Comparison of ENCODE assay signal across 1 mouse cellular context in the genomic region with DNA sequence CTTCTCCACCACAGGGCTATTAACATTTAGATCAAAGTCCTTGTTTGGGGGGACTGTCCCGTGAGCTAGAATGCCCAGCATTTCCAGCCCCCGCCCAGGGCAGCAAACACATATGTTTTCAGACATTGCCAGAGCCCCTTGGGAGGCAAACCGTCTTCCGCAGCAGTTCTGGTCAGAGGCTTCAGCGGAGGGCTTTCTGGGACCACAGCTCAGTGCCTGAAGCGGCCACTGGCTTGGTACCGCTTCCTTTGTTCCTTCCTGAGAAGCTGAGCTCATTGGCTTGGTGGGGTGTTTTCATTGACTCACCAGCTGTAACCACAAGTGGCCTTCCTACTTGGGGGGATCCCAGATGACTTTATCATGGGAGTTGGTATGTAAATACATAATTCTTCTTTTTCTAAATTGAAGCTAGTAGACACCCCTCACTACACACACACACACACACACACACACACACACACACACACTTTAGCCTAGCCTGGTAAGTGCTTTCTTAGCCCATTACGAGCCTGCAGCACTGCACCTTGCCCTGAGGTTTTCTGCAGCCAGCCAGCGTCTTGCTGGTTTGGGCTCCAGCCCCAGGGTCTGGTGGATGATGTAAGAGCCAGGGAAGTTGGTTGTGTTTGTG.
A peak's percentile ranks its signal among the peaks of the same experiment; 100 is the strongest.
TF ChIP-seq lines count a peak whose summit lies in the region.

No protein-coding gene starts in this region.

TF ChIP-seq in CH12.LX, 34 proteins besides CTCF, POLR2A, EP300 and RAD21 (continued from another document):
- TF ChIP-seq USF2 (conservative IDR thresholded peaks at IDR 0.05; ENCODE audit: low read depth, low read length) (no peak), KAT2A (IDR thresholded peaks at IDR 0.05; ENCODE audit: insufficient replicate concordance, low read length) (0 out of 2 replicates have a peak, but pooled peaks have one; percentile 49), JUN (IDR thresholded peaks at IDR 0.05; ENCODE audit: insufficient read depth, low read depth, low read length) (peak; percentile 38; the same call in 1 of the 2 replicates), SMC3 (IDR thresholded peaks at IDR 0.05; ENCODE audit: low read depth, low read length) (no peak; the same call in 1 of the 2 replicates), UBTF (IDR thresholded peaks at IDR 0.05; ENCODE audit: low read depth, low read length) (peak; percentile 92; the same call in 1 of the 2 replicates), NELFE (IDR thresholded peaks at IDR 0.05; ENCODE audit: low read depth, low read length) (0 out of 2 replicates have a peak, but pooled peaks have one; percentile 19), MAZ (IDR thresholded peaks at IDR 0.05; ENCODE audit: low read depth, low read length) (peak; percentile 99), MAX (IDR thresholded peaks at IDR 0.05; ENCODE audit: low read length) (no peak; the same call in 1 of the 2 replicates), ZNF384 (IDR thresholded peaks at IDR 0.05; ENCODE audit: low read depth, low read length) (peak; percentile 34), MYC (IDR thresholded peaks at IDR 0.05; ENCODE audit: low read depth, low read length) (peak; percentile 18; the same call in 1 of the 2 replicates), RCOR1 (conservative IDR thresholded peaks at IDR 0.05; ENCODE audit: low read depth, low read length) (no peak), ETS1 (conservative IDR thresholded peaks at IDR 0.05; ENCODE audit: low read depth, low read length) (peak; percentile 96), SIN3A (IDR thresholded peaks at IDR 0.05; ENCODE audit: low read length) (peak; percentile 72; the same call in 1 of the 2 replicates), IRF4 (IDR thresholded peaks at IDR 0.05; ENCODE audit: low read depth, low read length) (peak; percentile 82), MEF2A (IDR thresholded peaks at IDR 0.05; ENCODE audit: borderline replicate concordance, low read depth, low read length) (peak; percentile 91), ZMIZ1 (IDR thresholded peaks at IDR 0.05; ENCODE audit: low read depth, low read length) (peak; percentile 56; the same call in 1 of the 2 replicates)
